Mouse (Mus musculus): ENCODE measurements around the gene Prrg2. TPM values are rescaled to one million over a fixed set of nuclear protein-coding genes. Genes with fewer than 3 reads are reported as not detected.

The Prrg2 gene
- polyA plus RNA-seq, 1 experiment from 2014 or later, result 59.0 TPM

DNA sequence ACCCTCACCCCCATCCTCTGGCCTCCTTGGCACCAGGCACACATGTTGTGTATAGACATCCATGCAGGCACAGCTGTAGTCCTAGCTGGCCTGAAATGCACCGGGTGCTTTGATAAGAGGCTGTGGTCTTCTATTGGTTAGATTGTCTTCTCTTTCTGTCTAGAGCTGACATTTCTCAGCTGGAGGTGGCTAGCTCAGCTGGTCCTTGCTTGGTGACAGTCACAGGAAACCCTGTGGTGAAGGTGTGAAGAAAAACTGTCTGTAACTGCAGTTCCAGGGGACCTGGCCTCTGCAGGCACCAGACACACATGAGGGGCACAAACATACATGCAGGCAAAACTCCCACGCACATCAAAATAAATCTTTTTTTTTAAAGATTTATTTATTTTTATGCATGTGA lies 7.2 kb upstream of the Prrg2 start:
- H3K9ac ChIP-seq (ENCODE audit: low read depth, low read length), result no peak overlapping the region
- no peak overlapping the region for H3K27ac ChIP-seq (ENCODE audit: low read depth, low read length)
- ATAC-seq, result no peak
- H3K4me2 ChIP-seq (replicated peaks; ENCODE audit: low read depth), result no peak overlapping the region
- no peaks in the 10 kb centered on the region for H3K27me3 ChIP-seq (replicated peaks; ENCODE audit: control insufficient read depth, insufficient read depth, low read length)
- H3K9me3 ChIP-seq (ENCODE audit: control insufficient read depth), result no peaks in the 10 kb centered on the region
- WGBS, result 82% methylated on average over 2 of the region's 2 CpGs
- no peak overlapping the region for H3K4me3 ChIP-seq (ENCODE audit: low read depth, low read length)
- H3K36me3 ChIP-seq (ENCODE audit: control insufficient read depth, insufficient read depth), result peaks cover 14% of the 10 kb centered on the region; the same call in 1 of the 2 replicates
- no peaks in the 10 kb centered on the region for H3K4me1 ChIP-seq (replicated peaks; ENCODE audit: control insufficient read depth, insufficient read depth, low read length)
- TF ChIP-seq CTCF (IDR thresholded peaks at IDR 0.05; ENCODE audit: low read depth), result no peak

DNA sequence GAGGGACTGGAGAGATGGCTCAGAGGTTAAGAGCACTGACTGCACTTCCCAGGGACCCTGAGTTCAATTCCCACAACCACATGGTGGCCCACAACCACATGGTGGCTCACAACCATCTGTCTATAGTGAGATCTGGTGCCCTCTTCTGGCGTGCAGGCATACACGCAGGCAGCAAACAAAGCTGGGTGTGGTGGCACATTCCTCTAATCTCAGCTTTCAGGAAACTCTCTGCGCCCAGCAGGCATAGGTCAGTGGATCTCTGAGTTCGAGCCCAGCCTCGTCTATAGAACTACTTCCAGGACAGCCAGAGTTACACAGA lies 5.5 kb upstream of the Prrg2 start:
- TF ChIP-seq CTCF (IDR thresholded peaks at IDR 0.05; ENCODE audit: low read depth), result peak; percentile 85
- Histone ChIP-seq H3K4me2 (replicated peaks; ENCODE audit: low read depth) (no peak overlapping the region), H3K27me3 (replicated peaks; ENCODE audit: control insufficient read depth, insufficient read depth, low read length) (no peaks in the 10 kb centered on the region), H3K27ac (ENCODE audit: low read depth, low read length) (no peak overlapping the region), H3K9ac (ENCODE audit: low read depth, low read length) (no peak overlapping the region), H3K36me3 (ENCODE audit: control insufficient read depth, insufficient read depth) (no peaks in the 10 kb centered on the region), H3K4me3 (ENCODE audit: low read depth, low read length) (no peak overlapping the region), H3K9me3 (ENCODE audit: control insufficient read depth) (no peaks in the 10 kb centered on the region), H3K4me1 (replicated peaks; ENCODE audit: control insufficient read depth, insufficient read depth, low read length) (no peaks in the 10 kb centered on the region)
- ATAC-seq, result peak; percentile 44
- 24% methylated on average over 5 of the region's 5 CpGs for WGBS

DNA sequence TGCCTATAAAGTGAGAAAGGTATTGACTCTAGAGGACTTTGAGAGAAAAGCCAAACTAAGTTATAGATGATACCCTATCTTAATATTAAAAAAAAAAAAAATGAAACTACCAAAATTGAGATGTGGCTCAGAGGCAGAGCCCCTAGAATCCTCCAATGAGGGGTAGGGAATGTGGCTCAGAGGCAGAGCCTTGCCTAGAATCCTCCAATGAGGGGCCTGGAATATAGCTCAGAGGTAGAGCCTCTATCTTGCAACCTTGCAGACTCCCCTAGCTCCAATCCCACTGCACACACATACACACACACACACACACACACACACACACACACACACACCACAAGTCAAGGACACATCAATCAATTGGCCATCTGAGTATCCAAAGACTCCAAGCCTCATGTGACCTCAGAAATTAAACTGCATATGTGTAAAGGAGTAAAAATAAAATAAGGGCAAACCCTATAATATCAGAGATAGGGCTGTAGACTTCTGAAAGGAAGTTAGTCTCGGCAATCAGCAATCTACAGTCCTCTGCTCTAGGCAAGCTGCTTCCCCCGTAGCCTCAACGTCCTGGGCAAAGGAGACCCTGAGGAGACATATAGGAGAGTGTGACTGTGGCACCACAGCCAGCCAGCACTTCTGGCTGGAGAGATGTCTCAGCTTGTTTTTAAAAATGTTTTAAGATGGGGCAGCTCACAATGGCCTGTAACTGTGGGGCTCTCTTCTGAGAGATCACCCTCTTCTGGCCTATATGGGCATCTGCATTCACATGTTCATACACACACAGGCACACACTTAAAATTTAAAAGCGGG lies 4.9 kb upstream of the Prrg2 start:
- WGBS, result 80% methylated on average over 4 of the region's 4 CpGs
- Histone ChIP-seq H3K36me3 (ENCODE audit: control insufficient read depth, insufficient read depth) (no peaks in the 10 kb centered on the region), H3K9me3 (ENCODE audit: control insufficient read depth) (no peaks in the 10 kb centered on the region), H3K9ac (ENCODE audit: low read depth, low read length) (no peak overlapping the region), H3K27ac (ENCODE audit: low read depth, low read length) (no peak overlapping the region), H3K4me3 (ENCODE audit: low read depth, low read length) (no peak overlapping the region), H3K27me3 (replicated peaks; ENCODE audit: control insufficient read depth, insufficient read depth, low read length) (no peaks in the 10 kb centered on the region), H3K4me1 (replicated peaks; ENCODE audit: control insufficient read depth, insufficient read depth, low read length) (no peaks in the 10 kb centered on the region), H3K4me2 (replicated peaks; ENCODE audit: low read depth) (no peak overlapping the region)
- no peak; the same call in 1 of the 2 replicates for ATAC-seq
- TF ChIP-seq CTCF (IDR thresholded peaks at IDR 0.05; ENCODE audit: low read depth), result no peak

DNA sequence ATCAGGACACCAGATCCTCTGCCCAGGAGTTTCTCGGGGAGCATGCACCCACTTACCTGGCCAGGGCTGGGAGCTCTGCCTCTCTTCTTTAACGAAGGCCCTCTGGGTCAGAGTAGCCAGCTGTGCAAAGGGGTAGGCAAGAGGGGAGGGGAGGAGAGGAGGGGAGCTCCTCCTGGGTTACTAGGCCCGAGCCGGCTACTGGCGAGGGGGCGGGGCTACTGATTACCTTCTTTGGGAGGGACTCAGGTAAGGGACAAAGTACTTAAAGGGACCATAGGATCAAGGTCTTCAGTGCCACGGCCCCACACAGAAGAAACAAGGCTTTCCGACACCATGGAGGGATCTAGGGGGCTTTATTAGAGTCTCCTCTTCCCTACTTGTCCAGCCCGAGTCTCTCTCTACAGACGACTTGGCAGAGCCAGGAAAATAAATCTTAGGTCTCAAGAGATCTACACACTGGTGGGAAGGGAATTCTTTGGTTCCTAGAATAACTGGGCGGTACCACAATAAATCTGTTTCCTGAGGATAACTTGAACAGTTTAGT lies 873 bp downstream of the Prrg2 start:
- peak overlapping the region; percentile 62 for H3K9ac ChIP-seq (ENCODE audit: low read depth, low read length)
- ATAC-seq, result peak; percentile 60
- H3K4me2 ChIP-seq (replicated peaks; ENCODE audit: low read depth), result peak overlapping the region; percentile 72
- 7% methylated on average over 11 of the region's 11 CpGs for WGBS
- peak overlapping the region; percentile 94 for H3K27ac ChIP-seq (ENCODE audit: low read depth, low read length)
- H3K4me3 ChIP-seq (ENCODE audit: low read depth, low read length), result peak overlapping the region; percentile 84
- H3K9me3 ChIP-seq (ENCODE audit: control insufficient read depth), result no peaks in the 10 kb centered on the region
- H3K27me3 ChIP-seq (replicated peaks; ENCODE audit: control insufficient read depth, insufficient read depth, low read length), result no peaks in the 10 kb centered on the region
- no peaks in the 10 kb centered on the region for H3K4me1 ChIP-seq (replicated peaks; ENCODE audit: control insufficient read depth, insufficient read depth, low read length)
- H3K36me3 ChIP-seq (ENCODE audit: control insufficient read depth, insufficient read depth), result peaks cover 7% of the 10 kb centered on the region; the same call in 1 of the 2 replicates
- no peak for TF ChIP-seq CTCF (IDR thresholded peaks at IDR 0.05; ENCODE audit: low read depth)

DNA sequence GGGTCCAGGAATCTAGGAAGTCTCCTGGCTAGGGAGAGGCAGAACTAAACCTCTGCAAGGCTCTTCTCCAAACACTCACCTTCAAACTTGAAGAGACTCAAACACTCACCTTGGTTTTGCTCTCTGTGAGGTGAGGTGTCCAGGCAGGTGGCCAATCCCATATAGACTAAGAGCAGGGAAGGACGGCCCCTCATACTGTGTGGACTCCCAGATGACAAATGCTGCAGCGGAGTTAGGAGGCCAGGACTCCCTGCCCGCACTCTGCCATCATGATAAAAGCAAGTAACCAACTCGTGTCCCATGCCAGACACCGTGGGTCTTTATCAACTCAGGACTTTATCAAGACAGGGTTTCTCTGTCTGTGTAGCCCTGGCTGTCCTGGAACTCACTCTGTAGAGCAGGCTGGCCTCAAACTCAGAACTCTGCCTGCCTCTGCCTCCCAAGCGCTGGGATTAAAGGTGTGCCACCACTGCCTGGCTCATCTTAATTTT lies 1.8 kb downstream of the Prrg2 start:
- peaks cover 7% of the 10 kb centered on the region; the same call in 1 of the 2 replicates for H3K36me3 ChIP-seq (ENCODE audit: control insufficient read depth, insufficient read depth)
- H3K9me3 ChIP-seq (ENCODE audit: control insufficient read depth), result no peaks in the 10 kb centered on the region
- no peaks in the 10 kb centered on the region for H3K27me3 ChIP-seq (replicated peaks; ENCODE audit: control insufficient read depth, insufficient read depth, low read length)
- H3K4me2 ChIP-seq (replicated peaks; ENCODE audit: low read depth), result peak overlapping the region; percentile 72
- no peak overlapping the region; the same call in 1 of the 2 replicates for H3K27ac ChIP-seq (ENCODE audit: low read depth, low read length)
- H3K9ac ChIP-seq (ENCODE audit: low read depth, low read length), result no peak overlapping the region; the same call in 1 of the 2 replicates
- peak overlapping the region; percentile 84 for H3K4me3 ChIP-seq (ENCODE audit: low read depth, low read length)
- ATAC-seq, result no peak
- WGBS, result 61% methylated on average over 6 of the region's 6 CpGs
- TF ChIP-seq CTCF (IDR thresholded peaks at IDR 0.05; ENCODE audit: low read depth), result no peak
- H3K4me1 ChIP-seq (replicated peaks; ENCODE audit: control insufficient read depth, insufficient read depth, low read length), result no peaks in the 10 kb centered on the region

DNA sequence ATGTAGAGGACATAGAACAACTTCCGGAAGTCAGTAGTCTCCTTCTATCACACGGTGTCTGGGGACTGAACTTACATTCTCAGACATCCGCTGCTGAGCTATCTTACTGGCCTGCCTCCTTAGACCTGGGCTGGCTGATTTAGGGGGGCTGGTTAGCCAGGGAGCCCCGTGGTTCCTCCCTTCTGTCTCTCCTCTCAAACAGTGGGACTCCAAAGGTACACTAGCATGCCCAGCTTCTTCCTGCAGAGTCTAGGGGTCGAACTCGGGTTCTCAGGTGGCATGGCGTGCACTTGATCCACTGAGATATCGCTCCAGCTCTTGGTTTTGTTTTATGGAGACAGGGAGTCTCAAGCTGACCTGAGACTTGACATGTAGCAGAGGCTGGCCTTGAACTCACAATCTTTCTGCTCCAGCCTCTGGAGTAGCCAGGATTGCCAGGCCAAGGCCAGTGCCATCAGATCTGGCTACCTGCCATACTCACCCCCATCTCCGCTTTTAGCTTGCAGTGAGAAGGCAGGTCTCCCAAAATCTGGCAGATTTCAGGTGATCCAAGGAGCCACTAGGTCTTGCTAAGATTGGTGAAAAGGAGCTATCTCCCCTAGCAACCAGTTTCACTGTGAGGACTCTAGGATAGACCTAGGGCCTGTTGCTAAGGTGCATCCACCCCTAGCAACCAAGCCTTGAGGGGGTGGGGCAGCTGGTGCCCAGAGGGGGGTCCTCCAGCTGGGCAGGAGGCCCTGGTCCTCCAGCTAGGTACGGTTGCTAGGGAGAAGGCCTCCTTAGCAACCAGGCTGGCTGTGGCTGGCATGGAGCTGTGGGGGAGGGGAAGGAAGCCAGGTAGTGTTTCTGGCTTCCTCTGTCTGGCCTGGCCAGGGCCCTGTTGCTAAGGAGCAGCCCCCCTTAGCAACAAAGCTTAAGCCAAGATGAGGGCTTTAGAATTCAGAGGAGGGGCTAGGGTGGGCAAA lies 3.6 kb downstream of the Prrg2 start:
- Histone ChIP-seq H3K27me3 (replicated peaks; ENCODE audit: control insufficient read depth, insufficient read depth, low read length) (no peaks in the 10 kb centered on the region), H3K4me2 (replicated peaks; ENCODE audit: low read depth) (no peak overlapping the region), H3K9me3 (ENCODE audit: control insufficient read depth) (no peaks in the 10 kb centered on the region), H3K4me1 (replicated peaks; ENCODE audit: control insufficient read depth, insufficient read depth, low read length) (no peaks in the 10 kb centered on the region), H3K9ac (ENCODE audit: low read depth, low read length) (no peak overlapping the region), H3K4me3 (ENCODE audit: low read depth, low read length) (no peak overlapping the region), H3K27ac (ENCODE audit: low read depth, low read length) (no peak overlapping the region), H3K36me3 (ENCODE audit: control insufficient read depth, insufficient read depth) (peaks cover 7% of the 10 kb centered on the region; the same call in 1 of the 2 replicates)
- ATAC-seq, result no peak
- no peak for TF ChIP-seq CTCF (IDR thresholded peaks at IDR 0.05; ENCODE audit: low read depth)
- 81% methylated on average over 10 of the region's 10 CpGs for WGBS

All from intestine, postnatal 0 days (tissue).